Mouse (Mus musculus) left cerebral cortex, postnatal 25 days (tissue): ENCODE measurements around the gene Cwc15. TPM values are rescaled to one million over a fixed set of nuclear protein-coding genes. Genes with fewer than 3 reads are reported as not detected.

ENCODE experiments used
- DNase-seq, 2 experiments: peaks; one replicate each; pipeline ENCODE4 v3.0.0; 2022; ENCODE audit warnings: low spot score in 2 of 2, mixed read lengths in 1 of 2
- intact Hi-C: fragments of 180-260 bp; cut with DNase I; formaldehyde crosslinking; loops from one replicate; pipeline ENCODE4 v1.15.1; 2025
- total RNA-seq, 2 experiments: library from RNA; stranded (reverse); gene quantifications; 2 replicates each; pipeline ENCODE4 v1.2.3; 2021

Cwc15 gene
- total RNA-seq, 2 experiments from 2014 or later: 86.3 to 89.3 TPM

GRCm38 (mm10) chr9:14544034-14544757 is 43.8 kb downstream of the Cwc15 start:
- intact Hi-C loops: no loop called here
- no peak for DNase-seq

GRCm38 (mm10) chr9:14547584-14548365 is 47.4 kb downstream of the Cwc15 start:
- intact Hi-C loops: no loop called here
- peak in 1 of 2 experiments; percentile 11 for DNase-seq

DNA sequence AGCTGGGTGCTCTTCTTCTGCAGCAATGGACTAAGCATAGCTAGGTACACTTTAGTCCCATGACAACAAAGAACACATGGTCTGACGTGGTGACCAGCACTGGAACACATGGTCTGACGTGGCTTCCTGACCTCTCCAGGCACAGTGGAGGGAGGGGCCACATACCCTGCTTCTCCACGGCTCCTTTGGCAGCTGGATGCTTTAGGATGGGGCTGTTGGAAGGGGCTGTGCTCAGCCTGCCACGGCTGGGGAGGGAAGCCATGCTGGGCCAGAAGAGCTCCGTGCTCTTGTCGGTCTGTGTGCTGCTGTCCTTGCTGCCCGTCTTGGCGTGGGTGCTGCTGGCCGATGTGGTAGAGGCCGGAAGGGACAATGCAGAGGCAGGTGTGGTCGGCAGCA is 47.9 kb downstream of the Cwc15 start:
- DNase-seq: no peak
- intact Hi-C loops: no loop called here

- intact Hi-C loops: no loop called here
- no peak for DNase-seq
These were observed 57.9 kb downstream of the Cwc15 start for GRCm38 (mm10) chr9:14558332-14558731.

DNA sequence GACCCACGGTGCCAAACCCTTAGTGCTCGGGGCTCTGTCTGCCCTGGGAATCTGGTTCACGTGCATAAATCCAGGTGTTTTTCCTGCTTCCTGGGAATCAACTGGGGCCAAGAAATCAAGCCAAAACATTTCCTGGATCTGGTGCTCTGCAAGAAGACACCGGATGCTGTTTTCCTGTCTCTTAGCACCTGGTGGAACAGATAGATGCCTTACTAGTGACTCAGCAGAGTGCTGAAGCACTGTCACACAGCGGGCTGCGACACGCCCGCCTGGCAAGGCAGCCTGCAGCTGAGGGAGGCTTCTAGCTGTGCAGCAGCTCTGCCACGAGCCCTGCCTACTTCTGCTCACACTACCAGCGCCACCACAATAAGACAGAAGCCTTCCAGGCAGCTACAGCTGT is 59.0 kb downstream of the Cwc15 start:
- intact Hi-C loops: no loop called here
- DNase-seq: peak; percentile 64 to 80

DNA sequence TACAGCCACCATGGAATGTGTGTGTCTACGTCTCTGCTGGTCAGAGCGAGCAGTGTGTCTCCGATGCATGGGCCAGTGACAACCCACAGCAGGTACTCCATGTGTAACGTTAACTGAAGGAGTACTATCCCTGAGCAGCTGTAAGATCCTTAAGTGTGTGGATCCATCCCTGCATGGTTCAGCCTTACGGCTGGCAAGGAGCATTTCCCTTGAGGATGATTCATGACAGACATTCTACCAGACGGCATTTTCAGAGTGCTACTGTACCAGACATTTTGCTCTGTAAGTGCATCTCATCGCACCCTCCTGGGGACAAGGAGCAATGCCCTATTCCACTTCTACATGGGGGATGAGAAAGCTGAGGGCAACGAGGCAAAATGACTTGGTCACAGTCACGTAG is 59.6 kb downstream of the Cwc15 start:
- DNase-seq: peak; percentile 8 to 24
- intact Hi-C loops: no loop called here

Other genes starting within 250 kb of the Cwc15 start
- gene Sesn3, start 225.6 kb upstream of the Cwc15 start, total RNA-seq: 100 to 1,000 TPM; 106 to 116 TPM
- gene Endod1, start 119.1 kb upstream of the Cwc15 start, total RNA-seq: 10 to 100 TPM; 55.7 to 64.4 TPM
- 1 to 10 TPM; 1.5 to 1.9 TPM for gene Kdm4d, start 135 bp upstream of the Cwc15 start, total RNA-seq
- 10 to 100 TPM; 13.6 to 15.8 TPM for gene Amotl1, start 144.4 kb downstream of the Cwc15 start, total RNA-seq
- gene Piwil4, start 240.1 kb downstream of the Cwc15 start, total RNA-seq: not detected